Comparison of ENCODE assay signal across 35 mouse cellular contexts in genomic region chr19:48815064-48815463, GRCm38 (mm10).
"Had no signal": no experiment of that assay in that cellular context is flagged by ENCODE, and none has a peak within 500 bp of the region (broad histone marks: within the 10 kb centered on the region; RNA-seq: fewer than 3 reads in every experiment).

No protein-coding gene starts in this region.

- H3K9ac ChIP-seq: heart, embryonic 12.5 days; heart, embryonic 13.5 days; heart, embryonic 15.5 days; hindbrain, embryonic 12.5 days; hindbrain, embryonic 13.5 days; hindbrain, embryonic 14.5 days; hindbrain, embryonic 15.5 days; intestine, embryonic 15.5 days; kidney, embryonic 15.5 days had no signal

- H3K27me3 ChIP-seq: heart, embryonic 12.5 days; heart, embryonic 13.5 days; heart, embryonic 15.5 days; hindbrain, embryonic 12.5 days; hindbrain, embryonic 13.5 days; hindbrain, embryonic 15.5 days; intestine, embryonic 15.5 days; kidney, embryonic 15.5 days had no signal

- H3K27ac ChIP-seq: heart, embryonic 10.5 days; heart, embryonic 13.5 days; heart, embryonic 15.5 days; hindbrain, embryonic 10.5 days; hindbrain, embryonic 12.5 days; hindbrain, embryonic 13.5 days; hindbrain, embryonic 14.5 days; hindbrain, embryonic 15.5 days; hindbrain, postnatal 0 days; intestine, embryonic 15.5 days; kidney, embryonic 15.5 days; kidney, postnatal 0 days; layer of hippocampus, adult 2 months had no signal

- DNase-seq: heart, postnatal 10 days; heart, postnatal 14 days; heart, postnatal 36 days; heart, postnatal 4 days; kidney, adult 11 months; kidney, adult 18-20 months; kidney, adult 2 months; kidney, adult 8-10 months; kidney, adult 9 months; kidney, postnatal 10 days; kidney, postnatal 14 days; kidney, postnatal 25 days; kidney, postnatal 36 days; kidney, postnatal 4 days; layer of hippocampus, adult 9-11 months; layer of hippocampus, postnatal 36 days had no signal

- H3K4me2 ChIP-seq: heart, embryonic 11.5 days; heart, embryonic 12.5 days; heart, embryonic 13.5 days; heart, embryonic 15.5 days; hindbrain, embryonic 12.5 days; hindbrain, embryonic 13.5 days; hindbrain, embryonic 14.5 days; hindbrain, embryonic 15.5 days; intestine, embryonic 15.5 days; kidney, embryonic 15.5 days had no signal

- H3K9me3 ChIP-seq: heart, embryonic 10.5 days; heart, embryonic 12.5 days; heart, embryonic 13.5 days; heart, embryonic 15.5 days; hindbrain, embryonic 10.5 days; hindbrain, embryonic 12.5 days; hindbrain, embryonic 13.5 days; hindbrain, embryonic 15.5 days; intestine, embryonic 15.5 days; kidney, embryonic 15.5 days had no signal

- ATAC-seq: hindbrain, embryonic 16.5 days; hindbrain, postnatal 0 days; inflammation-experienced regulatory T-cells, adult 6 months; intestine, embryonic 15.5 days; intestine, embryonic 16.5 days; intestine, postnatal 0 days had no signal

- H3K36me3 ChIP-seq: heart, embryonic 10.5 days; heart, embryonic 12.5 days; heart, embryonic 13.5 days; heart, embryonic 15.5 days; hindbrain, embryonic 10.5 days; hindbrain, embryonic 12.5 days; hindbrain, embryonic 13.5 days; hindbrain, embryonic 15.5 days; intestine, embryonic 15.5 days; kidney, embryonic 15.5 days had no signal

- H3K4me3 ChIP-seq: heart, embryonic 10.5 days; heart, embryonic 12.5 days; heart, embryonic 13.5 days; heart, embryonic 15.5 days; hindbrain, embryonic 10.5 days; hindbrain, embryonic 12.5 days; hindbrain, embryonic 13.5 days; hindbrain, embryonic 15.5 days; intestine, embryonic 15.5 days; kidney, embryonic 15.5 days; layer of hippocampus, adult 2 months had no signal

- H3K4me1 ChIP-seq: heart, embryonic 10.5 days; heart, embryonic 12.5 days; heart, embryonic 13.5 days; heart, embryonic 15.5 days; hindbrain, embryonic 10.5 days; hindbrain, embryonic 12.5 days; hindbrain, embryonic 13.5 days; hindbrain, embryonic 15.5 days; intestine, embryonic 15.5 days; kidney, embryonic 15.5 days had no signal
